Mouse (Mus musculus) heart, embryonic 11.5 days (tissue): ENCODE measurements at regions not wholly inside any gene's neighbourhood (a gene's known extent, or its start where the extent isn't known, plus 50 kb on each side); places are given as distances from the start of the nearest gene placed in this dataset.
"Not testable (repeated sequence)": the region's sequence is repeated elsewhere in the genome, so short reads cannot be mapped to it uniquely, and the experiment has no call there.

Experiments used
- ATAC-seq: fragments of 200-750 bp; cut with Nextera tagmentation; replicated peaks from 2 replicates; pipeline ENCODE4 v1.8.0; 2017; ENCODE audit warnings: moderate library complexity; ENCODE audit not compliant: insufficient number of reproducible peaks, low FRiP score, low TSS enrichment
- H3K27ac ChIP-seq: fragments of 300-500 bp; sonication (generic); 2 replicates; pipeline ENCODE4 v1.5.1; 2014; ENCODE audit warnings: mild to moderate bottlenecking, low read depth, low read length
- H3K27me3 ChIP-seq: fragments of 300-500 bp; sonication (generic); 2 replicates; pipeline ENCODE4 v1.6.1; 2014; ENCODE audit warnings: mild to moderate bottlenecking, low read length, mixed read lengths; ENCODE audit not compliant: control insufficient read depth, insufficient read depth
- H3K36me3 ChIP-seq: fragments of 300-500 bp; sonication (generic); 2 replicates; pipeline ENCODE4 v1.6.1; 2014; ENCODE audit warnings: mild to moderate bottlenecking, low read length, moderate library complexity, mixed read lengths; ENCODE audit not compliant: control insufficient read depth, insufficient read depth
- H3K4me1 ChIP-seq: fragments of 300-500 bp; sonication (generic); 2 replicates; pipeline ENCODE4 v1.6.1; 2014; ENCODE audit warnings: low read length; ENCODE audit not compliant: control insufficient read depth, insufficient read depth
- H3K4me2 ChIP-seq: fragments of 300-500 bp; sonication (generic); 2 replicates; pipeline ENCODE4 v1.6.1; 2014; ENCODE audit warnings: mild to moderate bottlenecking, moderate library complexity
- H3K4me3 ChIP-seq: fragments of 300-500 bp; sonication (generic); 2 replicates; pipeline ENCODE4 v1.5.1; 2014; ENCODE audit warnings: low read depth, low read length
- H3K9ac ChIP-seq: fragments of 300-500 bp; sonication (generic); 2 replicates; pipeline ENCODE4 v1.6.1; 2014; ENCODE audit warnings: mild to moderate bottlenecking, low read depth, low read length, moderate library complexity
- H3K9me3 ChIP-seq: fragments of 300-500 bp; sonication (generic); replicated peaks from 2 replicates; pipeline ENCODE4 v1.6.1; 2016; ENCODE audit warnings: low read length; ENCODE audit not compliant: control insufficient read depth
- WGBS: fragments of 180-500 bp; shearing (Covaris S2); extraction: QIAGEN DNeasy Blood & Tissue Kit; methylation state at CpG from one replicate; pipeline ENCODE4 v1.1.7; 2014; ENCODE audit not compliant: insufficient replicate concordance; 5-methylcytosine and 5-hydroxymethylcytosine counted together

DNA sequence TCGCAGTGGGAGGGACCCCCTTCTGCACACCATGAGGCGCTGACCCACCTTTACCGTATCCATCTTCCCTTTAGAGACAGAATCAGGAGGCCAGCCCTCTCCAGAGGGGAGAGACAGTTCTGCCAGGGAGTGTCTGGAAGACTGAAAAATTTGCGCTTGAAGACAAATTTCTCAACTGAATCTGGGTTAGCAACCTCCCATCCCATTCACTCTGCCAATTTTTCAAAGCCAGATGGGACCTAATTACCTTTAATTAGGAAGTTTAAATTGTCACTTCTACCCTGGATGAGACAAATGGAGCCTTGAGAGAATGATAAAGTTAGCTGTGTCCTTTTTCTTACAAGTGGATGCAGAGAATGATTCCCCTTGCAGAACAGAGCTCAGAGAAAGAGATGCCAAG is 70.2 kb upstream of the Lrpprc start:
- Histone ChIP-seq H3K9ac (no peak overlapping the region), H3K27me3 (no peaks in the 10 kb centered on the region), H3K4me2 (no peak overlapping the region), H3K9me3 (no peaks in the 10 kb centered on the region), H3K4me1 (no peaks in the 10 kb centered on the region), H3K27ac (no peak overlapping the region), H3K4me3 (no peak overlapping the region), H3K36me3 (no peaks in the 10 kb centered on the region)
- ATAC-seq: no peak
- WGBS: 73% methylated on average over 4 of the region's 4 CpGs

DNA sequence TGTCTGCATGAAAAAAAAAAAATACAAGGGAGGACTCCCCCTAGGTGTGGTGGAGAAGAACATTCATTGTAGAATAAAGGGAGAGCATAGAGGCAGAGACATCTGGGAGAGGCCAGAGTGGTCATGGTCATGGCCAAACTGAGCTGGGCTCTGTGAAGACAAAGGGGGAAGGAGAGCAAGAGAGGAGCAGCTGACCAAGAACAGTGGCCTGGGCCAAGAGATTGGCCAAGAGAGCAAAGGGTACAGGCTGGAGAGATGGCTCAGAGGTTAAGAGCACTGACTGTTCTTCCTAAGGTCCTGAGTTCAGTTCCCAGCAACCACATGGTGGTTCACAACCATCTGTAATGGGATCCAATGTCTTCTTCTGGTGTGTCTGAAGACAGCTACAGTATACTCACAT is 73.6 kb upstream of the Lrpprc start:
- H3K4me3 ChIP-seq, ATAC-seq, H3K27me3 ChIP-seq, H3K4me2 ChIP-seq, H3K27ac ChIP-seq, H3K36me3 ChIP-seq, H3K9ac ChIP-seq, H3K4me1 ChIP-seq, H3K9me3 ChIP-seq: not testable (repeated sequence)

DNA sequence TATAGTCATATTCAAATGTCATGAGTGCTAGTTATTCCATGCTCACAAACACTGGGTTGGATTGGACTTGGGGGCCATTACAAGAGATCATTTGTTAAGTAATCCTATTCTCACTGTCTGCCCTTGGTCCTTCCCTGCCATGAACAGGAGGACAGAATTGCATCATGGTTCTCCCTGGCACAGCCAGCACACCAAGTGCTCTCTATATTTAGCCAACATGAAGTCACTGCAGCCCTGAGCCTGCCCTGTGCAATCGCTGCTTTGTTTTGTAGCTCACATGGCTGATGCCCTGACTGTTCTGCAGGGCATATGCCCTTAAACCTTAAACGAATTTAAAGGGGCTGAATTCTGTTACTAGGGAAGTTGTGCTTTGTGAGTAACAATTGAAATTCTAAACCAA is 74.6 kb upstream of the Lrpprc start:
- H3K27ac ChIP-seq: no peak overlapping the region
- ATAC-seq: no peak

DNA sequence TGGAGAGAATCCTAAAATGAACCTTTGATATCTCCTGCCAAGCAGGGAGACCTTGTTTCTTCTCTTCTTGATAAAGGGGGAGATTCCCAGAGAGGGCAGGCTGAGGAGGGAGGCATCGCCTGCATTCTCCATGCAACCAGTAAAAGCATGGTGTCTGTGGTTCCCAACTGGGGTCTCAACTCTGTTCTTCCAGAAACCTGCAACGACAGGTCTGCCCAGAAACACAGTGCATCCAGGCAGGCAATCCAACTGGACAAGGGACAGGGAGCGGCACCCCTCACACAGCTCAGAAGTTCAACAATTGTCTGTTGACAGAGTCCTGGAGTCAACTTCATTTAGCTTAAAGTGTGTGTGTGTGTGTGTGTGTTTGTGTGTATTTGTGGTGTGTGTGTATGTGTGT is 75.0 kb upstream of the Lrpprc start:
- ATAC-seq: no peak
- Histone ChIP-seq H3K4me1 (no peaks in the 10 kb centered on the region), H3K4me3 (no peak overlapping the region), H3K36me3 (no peaks in the 10 kb centered on the region), H3K9ac (no peak overlapping the region), H3K9me3 (no peaks in the 10 kb centered on the region), H3K27ac (no peak overlapping the region), H3K4me2 (no peak overlapping the region; the same call in 1 of the 2 replicates), H3K27me3 (no peaks in the 10 kb centered on the region)
- WGBS: 63% methylated on average over 3 of the region's 3 CpGs

More for the DNA sequence above, 74.6 kb upstream of the Lrpprc start:
- no peak overlapping the region; the same call in 1 of the 2 replicates for H3K4me2 ChIP-seq
- no peaks in the 10 kb centered on the region for H3K4me1 ChIP-seq
- no peak overlapping the region for H3K9ac ChIP-seq
- no peaks in the 10 kb centered on the region for H3K36me3 ChIP-seq
- H3K27me3 ChIP-seq: no peaks in the 10 kb centered on the region
- H3K9me3 ChIP-seq: no peaks in the 10 kb centered on the region
- WGBS: 50% methylated on average over 2 of the region's 2 CpGs
- H3K4me3 ChIP-seq: no peak overlapping the region

DNA sequence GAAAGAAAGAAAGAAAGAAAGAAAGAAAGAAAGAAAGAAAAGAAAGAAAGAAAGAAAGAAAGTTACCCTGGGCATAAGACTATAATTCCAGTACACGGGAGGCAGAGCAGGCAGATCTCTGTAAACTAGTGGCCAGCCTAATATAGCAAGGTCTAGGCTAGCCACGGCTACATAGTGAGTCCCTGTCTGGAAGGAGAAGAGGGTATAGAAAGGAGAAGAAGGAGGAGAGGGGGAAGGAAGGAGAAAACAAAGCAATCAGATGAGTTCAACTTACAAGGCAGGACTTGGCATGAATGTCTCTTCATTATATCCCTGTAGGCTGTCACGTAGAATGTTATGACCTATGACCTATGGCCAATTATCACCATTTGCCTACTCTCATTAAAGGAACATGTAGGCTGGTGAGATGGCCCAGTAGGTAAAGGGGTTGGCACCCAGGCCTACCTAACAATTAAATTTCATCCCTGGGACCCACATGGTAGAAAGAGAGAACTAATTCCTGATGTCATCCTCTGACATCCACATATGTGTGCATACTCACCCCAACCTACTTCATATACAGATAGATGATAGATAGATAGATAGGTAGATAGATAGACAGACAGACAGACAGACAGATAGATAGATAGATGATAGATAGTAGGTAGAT is 78.6 kb upstream of the Lrpprc start:
- WGBS: 88% methylated on average over 3 of the region's 3 CpGs
- Histone ChIP-seq H3K4me3 (no peak overlapping the region), H3K9ac (no peak overlapping the region), H3K4me2 (no peak overlapping the region), H3K27ac (no peak overlapping the region), H3K27me3 (no peaks in the 10 kb centered on the region), H3K4me1 (no peaks in the 10 kb centered on the region), H3K36me3 (no peaks in the 10 kb centered on the region), H3K9me3 (no peaks in the 10 kb centered on the region)
- ATAC-seq: no peak

DNA sequence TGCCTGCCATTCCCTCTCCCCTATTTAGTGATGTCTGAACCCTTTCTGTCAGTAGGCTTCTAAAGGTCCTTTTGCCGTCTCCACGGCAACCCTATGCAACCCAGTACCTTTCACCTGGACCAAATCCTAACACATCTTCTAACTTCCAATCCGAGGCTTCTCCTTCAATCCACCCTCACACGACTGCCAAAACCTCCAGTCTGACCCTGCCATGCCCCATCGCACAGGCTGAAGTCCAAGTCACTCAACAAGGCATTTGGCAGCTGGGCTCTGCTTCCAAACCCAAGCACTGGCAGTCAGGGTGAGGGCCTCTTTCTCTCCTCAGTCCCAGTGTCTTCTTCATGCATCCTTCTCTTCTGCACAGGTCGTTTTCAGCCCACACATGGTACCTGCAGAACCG is 83.0 kb upstream of the Lrpprc start:
- H3K4me2 ChIP-seq: no peak overlapping the region
- H3K27ac ChIP-seq: no peak overlapping the region
- no peak for ATAC-seq
- no peaks in the 10 kb centered on the region for H3K4me1 ChIP-seq
- no peak overlapping the region for H3K9ac ChIP-seq
- H3K9me3 ChIP-seq: no peaks in the 10 kb centered on the region
- 68% methylated on average over 7 of the region's 7 CpGs for WGBS
- no peaks in the 10 kb centered on the region for H3K36me3 ChIP-seq
- no peak overlapping the region for H3K4me3 ChIP-seq
- no peaks in the 10 kb centered on the region for H3K27me3 ChIP-seq

DNA sequence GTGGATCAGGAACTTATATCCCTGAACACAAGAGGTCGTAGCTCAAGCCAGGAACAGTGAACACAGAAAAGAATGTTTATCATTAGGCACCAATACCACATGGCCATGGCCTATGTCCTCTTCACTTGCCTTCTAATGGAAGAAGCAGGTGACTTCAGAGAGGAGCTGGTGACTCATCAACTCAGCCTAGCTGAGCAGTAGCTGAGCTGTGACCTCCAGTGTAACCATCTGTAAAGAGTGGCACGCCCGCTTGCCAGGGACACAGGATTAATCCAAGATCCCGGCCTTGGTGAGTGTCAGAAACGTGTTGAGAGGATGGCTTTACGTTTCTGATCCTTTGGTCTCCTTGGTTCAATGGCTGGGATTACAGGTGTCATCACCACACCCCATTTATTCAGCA is 82.0 kb upstream of the Ppm1b start:
- ATAC-seq: no peak
- Histone ChIP-seq H3K9ac (no peak overlapping the region), H3K4me3 (no peak overlapping the region), H3K27me3 (no peaks in the 10 kb centered on the region), H3K4me1 (no peaks in the 10 kb centered on the region), H3K9me3 (no peaks in the 10 kb centered on the region), H3K27ac (no peak overlapping the region), H3K4me2 (no peak overlapping the region), H3K36me3 (no peaks in the 10 kb centered on the region)
- WGBS: 61% methylated on average over 6 of the region's 6 CpGs

DNA sequence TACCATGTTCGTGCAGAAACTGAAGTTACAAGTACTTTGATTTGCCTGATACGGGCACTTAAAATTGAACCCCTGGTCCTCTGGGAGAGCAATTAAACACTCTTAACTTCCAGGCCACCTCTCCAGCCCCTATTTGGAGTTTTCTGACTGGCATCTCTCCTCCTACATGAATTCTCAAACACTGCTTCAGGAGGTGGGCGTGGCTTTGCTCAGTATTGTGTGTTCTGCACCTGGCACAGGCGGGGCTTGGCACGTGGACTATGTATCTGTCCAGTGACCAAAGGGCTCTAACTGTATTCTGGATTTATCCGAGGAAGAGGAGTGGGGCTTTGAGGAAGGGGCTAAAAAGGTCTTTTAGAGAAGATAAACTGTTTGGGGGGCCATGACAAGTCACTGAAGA is 81.5 kb upstream of the Ppm1b start:
- Histone ChIP-seq H3K9me3 (no peaks in the 10 kb centered on the region), H3K27me3 (no peaks in the 10 kb centered on the region), H3K27ac (no peak overlapping the region), H3K4me2 (no peak overlapping the region), H3K4me1 (no peaks in the 10 kb centered on the region), H3K9ac (no peak overlapping the region), H3K36me3 (no peaks in the 10 kb centered on the region), H3K4me3 (no peak overlapping the region)
- ATAC-seq: no peak
- WGBS: 74% methylated on average over 6 of the region's 6 CpGs

DNA sequence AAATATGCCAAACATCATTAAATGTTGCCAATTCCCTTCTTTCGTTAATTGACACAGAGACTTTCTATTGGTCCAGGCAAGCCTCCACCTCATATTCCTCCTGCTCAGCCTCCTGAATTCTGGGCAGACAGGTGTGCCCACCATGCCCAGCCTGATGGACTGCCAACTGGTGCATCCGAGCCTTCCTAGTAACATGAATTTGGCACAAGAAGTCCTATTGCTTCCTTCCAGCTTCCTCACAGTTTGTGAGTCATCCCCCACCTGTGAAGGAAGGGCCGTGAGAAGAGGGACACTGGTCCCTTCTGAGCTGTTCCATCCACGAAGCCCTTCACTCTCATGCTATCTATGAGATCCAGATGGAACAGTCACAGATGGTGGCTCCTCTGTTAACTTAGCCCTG is 80.5 kb upstream of the Ppm1b start:
- Histone ChIP-seq H3K4me2 (no peak overlapping the region), H3K36me3 (no peaks in the 10 kb centered on the region), H3K4me1 (no peaks in the 10 kb centered on the region), H3K4me3 (no peak overlapping the region), H3K9me3 (no peaks in the 10 kb centered on the region), H3K27ac (no peak overlapping the region), H3K27me3 (no peaks in the 10 kb centered on the region), H3K9ac (no peak overlapping the region)
- no peak for ATAC-seq
- WGBS: 82% methylated on average over 4 of the region's 4 CpGs
